Mouse (Mus musculus): ENCODE data around the gene Insm1.

- no peak for TF ChIP-seq CTCF (IDR thresholded peaks at IDR 0.05; ENCODE audit: borderline replicate concordance, control insufficient read depth, extremely low read depth, insufficient read depth, low read length, poor library complexity)
- no peak for TF ChIP-seq POLR2A (IDR thresholded peaks at IDR 0.05; ENCODE audit: control insufficient read depth, extremely low read depth, insufficient read depth, low read length, poor library complexity)
Observed at GRCm38 (mm10) chr2:146174173-146174572, 47.5 kb upstream of the Insm1 start.

Data from thymus, adult 2 months (tissue).